Mouse (Mus musculus) thymus, adult 2 months (tissue): Measurements from ENCODE around the gene Lag3. TPM values are rescaled to one million over a fixed set of nuclear protein-coding genes. Genes with fewer than 3 reads are reported as not detected.
A peak's percentile ranks its signal among the peaks of the same experiment; 100 is the strongest.

ENCODE experiments used
- DNase-seq: peaks from one replicate; pipeline ENCODE4 v3.0.0; 2021
- H3K27ac ChIP-seq: fragments of 200-500 bp; 2 replicates; pipeline ENCODE4 v1.5.1; 2012; ENCODE audit warnings: low read length, control low read depth; ENCODE audit not compliant: control insufficient read depth, insufficient read depth
- H3K27me3 ChIP-seq: fragments of 200-500 bp; 2 replicates; pipeline ENCODE4 v1.6.1; 2012; ENCODE audit warnings: mild to moderate bottlenecking, low read length, moderate library complexity, mixed read lengths; ENCODE audit not compliant: control insufficient read depth, insufficient read depth
- H3K36me3 ChIP-seq: fragments of 200-500 bp; 2 replicates; pipeline ENCODE4 v1.6.1; 2012; ENCODE audit warnings: mild to moderate bottlenecking, low read length, moderate library complexity; ENCODE audit not compliant: control insufficient read depth, insufficient read depth
- H3K4me1 ChIP-seq: fragments of 200-500 bp; replicated peaks from 2 replicates; pipeline ENCODE4 v1.6.1; 2012; ENCODE audit warnings: low read length; ENCODE audit not compliant: control insufficient read depth, insufficient read depth
- H3K4me3 ChIP-seq: fragments of 200-500 bp; 2 replicates; pipeline ENCODE4 v1.5.1; 2012; ENCODE audit warnings: mild to moderate bottlenecking, low read length, control low read depth, moderate library complexity; ENCODE audit not compliant: control insufficient read depth, insufficient read depth
- CTCF ChIP-seq: fragments of 200-500 bp; IDR thresholded peaks from 2 replicates; pipeline ENCODE4 v1.5.1; 2012; ENCODE audit warnings: mild to moderate bottlenecking, control low read depth, low read length, moderate library complexity, borderline replicate concordance; ENCODE audit not compliant: control insufficient read depth, poor library complexity, insufficient read depth; ENCODE audit errors: extremely low read depth
- POLR2A ChIP-seq: fragments of 200-500 bp; IDR thresholded peaks from 2 replicates; pipeline ENCODE4 v1.6.1; 2012; ENCODE audit warnings: mild to moderate bottlenecking, low read length, control low read depth, moderate library complexity; ENCODE audit not compliant: control insufficient read depth, poor library complexity, insufficient read depth; ENCODE audit errors: extremely low read depth
- WGBS: fragments of 180-500 bp; shearing (Covaris S2); methylation state at CpG from one replicate; pipeline ENCODE4 v1.1.7; 2018; 5-methylcytosine and 5-hydroxymethylcytosine counted together
- polyA plus RNA-seq: library from polyadenylated mRNA; depleted of rRNA; stranded (reverse); fragments of >200 nt; gene quantifications from 2 replicates; pipeline ENCODE4 v1.2.3, GENCODE M21; 2012; rRNA removed

Gene Lag3
- 27.7 and 30.1 TPM in 2 replicates for polyA plus RNA-seq

GRCm38 (mm10) chr6:124911533-124912218 is at the start of gene Lag3:
Lag3 (minus strand) TSS chr6:124911705.
- Histone ChIP-seq H3K4me1 (peaks cover 48% of the 10 kb centered on the region), H3K4me3 (peak within 1 kb of the TSS; percentile 38), H3K27me3 (no peaks in the 10 kb centered on the region), H3K36me3 (peaks cover 12% of the 10 kb centered on the region), H3K27ac (peak within 1 kb of the TSS; percentile 65; the same call in 1 of the 2 replicates)
- DNase-seq: peak; percentile 60
- 16% methylated on average over 13 of the region's 13 CpGs for WGBS
- TF ChIP-seq CTCF (no peak), POLR2A (0 out of 2 replicates have a peak, but pooled peaks have one; percentile 24)

GRCm38 (mm10) chr6:124961021-124961420 is 49.5 kb upstream of the Lag3 start:
- TF ChIP-seq POLR2A (no peak), CTCF (no peak)
- no peak overlapping the region for H3K27ac ChIP-seq
- no peak overlapping the region for H3K4me3 ChIP-seq
- no peaks in the 10 kb centered on the region for H3K27me3 ChIP-seq
- WGBS: 96% methylated on average over 12 of the region's 12 CpGs
- no peak for DNase-seq
- H3K4me1 ChIP-seq: peaks cover 7% of the 10 kb centered on the region
- peaks cover 17% of the 10 kb centered on the region for H3K36me3 ChIP-seq

DNA sequence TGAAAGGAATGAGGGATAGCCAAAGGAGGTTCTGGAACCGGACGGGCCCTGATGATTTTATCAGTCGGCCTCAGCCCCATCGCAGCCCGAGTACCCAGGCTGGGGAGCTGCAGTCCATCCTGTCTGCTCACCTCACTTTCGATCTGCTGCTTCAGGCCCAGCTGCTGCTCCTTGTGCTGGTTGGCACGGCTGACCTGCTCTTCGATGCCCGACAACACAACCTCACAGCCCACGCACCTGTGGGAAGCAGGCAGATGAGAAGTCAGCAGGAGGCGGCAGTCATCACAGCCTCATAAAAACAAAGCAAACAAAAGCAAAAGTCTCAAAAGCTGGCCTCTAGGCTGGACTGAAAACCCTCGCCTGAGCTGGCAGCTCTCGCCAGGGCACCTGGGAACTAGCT is 48.5 kb upstream of the Lag3 start:
- no peak overlapping the region for H3K27ac ChIP-seq
- peaks cover 6% of the 10 kb centered on the region for H3K4me1 ChIP-seq
- WGBS: 98% methylated on average over 13 of the region's 13 CpGs
- no peak for TF ChIP-seq POLR2A
- TF ChIP-seq CTCF: no peak
- H3K36me3 ChIP-seq: peaks cover 17% of the 10 kb centered on the region
- H3K4me3 ChIP-seq: no peak overlapping the region
- no peak for DNase-seq
- no peaks in the 10 kb centered on the region for H3K27me3 ChIP-seq

DNA sequence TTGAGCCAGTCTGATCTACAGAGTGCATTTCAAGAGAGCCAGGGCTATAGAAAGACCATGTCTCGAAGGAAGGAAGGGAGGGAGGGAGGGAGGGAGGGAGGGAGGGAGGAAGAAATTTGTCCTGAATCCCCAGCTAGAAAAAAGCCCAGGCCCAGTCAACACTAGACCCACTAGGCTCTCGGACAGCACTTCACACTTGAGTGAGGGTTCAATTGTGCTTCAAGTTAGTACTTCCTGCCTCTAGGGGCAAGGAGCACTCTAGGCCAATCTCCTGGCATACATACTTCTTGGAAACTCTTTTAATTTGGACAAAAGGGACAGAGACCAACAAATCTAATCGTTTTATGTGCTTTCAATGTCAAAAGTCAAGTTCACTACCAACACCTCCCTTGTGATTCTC is 46.6 kb upstream of the Lag3 start:
- H3K27ac ChIP-seq: no peak overlapping the region
- H3K36me3 ChIP-seq: peaks cover 17% of the 10 kb centered on the region
- WGBS: 92% methylated on average over 3 of the region's 3 CpGs
- no peak for DNase-seq
- no peaks in the 10 kb centered on the region for H3K4me1 ChIP-seq
- no peak for TF ChIP-seq CTCF
- TF ChIP-seq POLR2A: no peak
- no peaks in the 10 kb centered on the region for H3K27me3 ChIP-seq
- no peak overlapping the region for H3K4me3 ChIP-seq

DNA sequence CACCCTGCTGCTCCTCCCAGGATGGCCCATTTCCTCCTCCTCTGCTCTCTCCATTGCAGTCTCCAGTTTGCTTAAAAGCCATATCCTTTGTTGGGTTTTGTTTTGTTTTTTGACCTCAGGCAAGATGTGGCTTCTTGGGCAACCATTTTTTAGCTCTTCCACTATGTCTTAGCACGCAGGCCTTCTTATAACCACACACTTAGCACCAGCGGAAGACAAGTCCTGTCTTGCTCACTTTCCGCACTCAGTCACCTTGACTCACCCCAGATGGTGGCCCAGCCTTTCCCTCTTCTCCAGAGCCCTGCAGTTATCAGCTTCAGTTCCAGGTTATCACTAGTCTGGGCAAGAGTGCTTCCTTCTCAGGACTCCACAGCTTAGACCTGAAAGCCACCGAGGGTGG is 43.7 kb upstream of the Lag3 start:
- Histone ChIP-seq H3K27me3 (no peaks in the 10 kb centered on the region), H3K4me3 (no peak overlapping the region), H3K27ac (no peak overlapping the region), H3K4me1 (no peaks in the 10 kb centered on the region), H3K36me3 (peaks cover 17% of the 10 kb centered on the region)
- WGBS: 95% methylated on average over 4 of the region's 4 CpGs
- DNase-seq: no peak
- TF ChIP-seq CTCF (no peak), POLR2A (no peak)

DNA sequence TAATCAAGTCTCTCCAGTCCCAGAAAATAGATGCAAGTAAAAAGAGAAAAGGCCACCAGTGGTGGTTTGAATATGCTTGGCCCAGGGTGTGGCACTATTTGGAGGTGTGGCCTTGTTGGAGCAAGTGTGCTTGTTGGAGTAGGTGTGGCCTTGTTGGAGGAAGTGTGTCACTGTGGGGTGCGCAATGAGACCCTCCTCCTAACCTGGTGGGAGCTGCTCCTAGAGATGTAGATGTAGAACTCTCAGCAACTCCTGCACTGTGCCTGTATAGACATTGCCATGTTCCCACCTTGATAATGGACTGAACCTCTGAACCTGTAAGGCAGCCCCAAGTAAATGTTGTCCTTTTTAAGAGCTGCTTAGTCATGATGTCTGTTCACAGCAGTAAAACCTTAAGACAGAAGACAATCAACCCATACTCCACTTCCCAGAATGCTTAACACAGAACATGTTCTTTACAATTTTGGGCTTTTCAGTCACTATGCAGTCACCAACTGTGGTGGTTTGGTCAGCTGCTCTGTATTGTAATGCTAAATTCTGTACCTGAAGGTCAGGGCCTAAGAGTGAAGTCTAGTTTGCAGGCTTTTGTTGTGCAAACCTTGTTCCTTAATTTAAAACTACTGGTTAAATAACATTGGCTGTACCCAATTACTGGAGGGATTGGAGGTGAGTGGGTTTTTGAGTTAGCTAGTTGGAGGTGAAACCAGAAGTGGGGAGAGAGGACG is 42.6 kb upstream of the Lag3 start:
- H3K4me1 ChIP-seq: no peaks in the 10 kb centered on the region
- 98% methylated on average over 2 of the region's 2 CpGs for WGBS
- no peak overlapping the region for H3K27ac ChIP-seq
- H3K27me3 ChIP-seq: no peaks in the 10 kb centered on the region
- DNase-seq: no peak
- TF ChIP-seq CTCF (no peak), POLR2A (no peak)
- no peak overlapping the region for H3K4me3 ChIP-seq
- peaks cover 9% of the 10 kb centered on the region for H3K36me3 ChIP-seq
